Mouse (Mus musculus) forebrain, embryonic 15.5 days (tissue): ENCODE measurements around the gene Lars2. TPM values are rescaled to one million over a fixed set of nuclear protein-coding genes. Genes with fewer than 3 reads are reported as not detected.

Source experiments
- polyA plus RNA-seq: library from polyadenylated mRNA; unstranded; fragments of >200 nt; fragmentation: Nextera tagmentation; extraction: Ambion mirVana; gene quantifications from 2 replicates; pipeline ENCODE4 v1.2.1, GENCODE M21; 2015

The Lars2 gene
- polyA plus RNA-seq, 1 experiment from 2014 or later = 924 TPM

Other genes starting within 250 kb of the Lars2 start
- gene Clec3b, start 216.0 kb upstream of the Lars2 start, polyA plus RNA-seq = 0.32 and 0.98 TPM in 2 replicates
- 0.09 TPM in 1 of 2 replicates, not detected in the other for gene Cdcp1, start 150.9 kb upstream of the Lars2 start, polyA plus RNA-seq
- 36.0 and 36.9 TPM in 2 replicates for gene Tmem158, start 106.2 kb upstream of the Lars2 start, polyA plus RNA-seq
- 18.0 and 19.8 TPM in 2 replicates for gene Limd1, start 111.8 kb downstream of the Lars2 start, polyA plus RNA-seq
- gene Sacm1l, start 162.8 kb downstream of the Lars2 start, polyA plus RNA-seq = 48.5 and 51.8 TPM in 2 replicates